Mouse (Mus musculus): ENCODE measurements around the gene Lime1. TPM values are rescaled to one million over a fixed set of nuclear protein-coding genes. Genes with fewer than 3 reads are reported as not detected.

Lime1 gene
- 79.8 and 83.0 TPM in 2 replicates for polyA plus RNA-seq (2012; rRNA removed; ENCODE audit: low replicate concordance)

GRCm38 (mm10) chr2:181379778-181380177 is at the start of gene Lime1:
Lime1 (plus strand) TSS chr2:181380078.

GRCm38 (mm10) chr2:181364860-181365596 is 14.8 kb upstream of the Lime1 start, which contains the start of the genes Zgpat and Arfrp1:
Zgpat (plus strand) TSS chr2:181364928.
Arfrp1 (minus strand) TSS chr2:181365404.

Other genes with a start within 250 kb of the Lime1 start
- 0.38 and 0.50 TPM in 2 replicates for gene Kcnq2, start 244.8 kb upstream of the Lime1 start, polyA plus RNA-seq (2012; rRNA removed; ENCODE audit: low replicate concordance)
- 2.7 and 3.7 TPM in 2 replicates for gene Eef1a2, start 223.1 kb upstream of the Lime1 start, polyA plus RNA-seq (2012; rRNA removed; ENCODE audit: low replicate concordance)
- 266 and 328 TPM in 2 replicates for gene Ppdpf, start 192.8 kb upstream of the Lime1 start, polyA plus RNA-seq (2012; rRNA removed; ENCODE audit: low replicate concordance)
- gene Ptk6, start 177.3 kb upstream of the Lime1 start, polyA plus RNA-seq (2012; rRNA removed; ENCODE audit: low replicate concordance) = 1.1 and 6.9 TPM in 2 replicates
- 0.57 and 0.96 TPM in 2 replicates for gene Srms, start 166.9 kb upstream of the Lime1 start, polyA plus RNA-seq (2012; rRNA removed; ENCODE audit: low replicate concordance)
- 0.30 and 0.58 TPM in 2 replicates for gene Fndc11, start 160.1 kb upstream of the Lime1 start, polyA plus RNA-seq (2012; rRNA removed; ENCODE audit: low replicate concordance)
- gene Helz2, start 138.1 kb upstream of the Lime1 start, polyA plus RNA-seq (2012; rRNA removed; ENCODE audit: low replicate concordance) = 30.3 and 39.9 TPM in 2 replicates
- 16.9 and 31.9 TPM in 2 replicates for gene Gmeb2, start 92.0 kb upstream of the Lime1 start, polyA plus RNA-seq (2012; rRNA removed; ENCODE audit: low replicate concordance)
- gene Stmn3, start 65.6 kb upstream of the Lime1 start, polyA plus RNA-seq (2012; rRNA removed; ENCODE audit: low replicate concordance) = 2.8 and 2.9 TPM in 2 replicates
- gene Rtel1, start 60.3 kb upstream of the Lime1 start, polyA plus RNA-seq (2012; rRNA removed; ENCODE audit: low replicate concordance) = 14.4 and 16.6 TPM in 2 replicates
- gene Zgpat, start 15.2 kb upstream of the Lime1 start, polyA plus RNA-seq (2012; rRNA removed; ENCODE audit: low replicate concordance) = 12.9 and 14.2 TPM in 2 replicates
- 14.4 and 16.3 TPM in 2 replicates for gene Arfrp1, start 14.7 kb upstream of the Lime1 start, polyA plus RNA-seq (2012; rRNA removed; ENCODE audit: low replicate concordance)
- 0.85 and 0.96 TPM in 2 replicates for gene Zbtb46, start 79.3 kb downstream of the Lime1 start, polyA plus RNA-seq (2012; rRNA removed; ENCODE audit: low replicate concordance)
- 0.06 TPM in 1 of 2 replicates, not detected in the other for gene Abhd16b, start 113.1 kb downstream of the Lime1 start, polyA plus RNA-seq (2012; rRNA removed; ENCODE audit: low replicate concordance)
- gene Tpd52l2, start 117.1 kb downstream of the Lime1 start, polyA plus RNA-seq (2012; rRNA removed; ENCODE audit: low replicate concordance) = 12.0 and 12.4 TPM in 2 replicates
- 20.8 and 23.1 TPM in 2 replicates for gene Dnajc5, start 140.4 kb downstream of the Lime1 start, polyA plus RNA-seq (2012; rRNA removed; ENCODE audit: low replicate concordance)
- gene Uckl1, start 204.8 kb downstream of the Lime1 start, polyA plus RNA-seq (2012; rRNA removed; ENCODE audit: low replicate concordance) = 92.3 and 132 TPM in 2 replicates
- gene Prpf6, start 211.8 kb downstream of the Lime1 start, polyA plus RNA-seq (2012; rRNA removed; ENCODE audit: low replicate concordance) = 4.1 and 4.5 TPM in 2 replicates
- gene Zfp512b, start 212.7 kb downstream of the Lime1 start, polyA plus RNA-seq (2012; rRNA removed; ENCODE audit: low replicate concordance) = 7.8 and 14.6 TPM in 2 replicates
- gene Samd10, start 219.1 kb downstream of the Lime1 start, polyA plus RNA-seq (2012; rRNA removed; ENCODE audit: low replicate concordance) = 21.4 and 27.7 TPM in 2 replicates